Mouse (Mus musculus): ENCODE data around the gene Fto. TPM values are rescaled to one million over a fixed set of nuclear protein-coding genes. Genes with fewer than 3 reads are reported as not detected.

Fto gene
- polyA plus RNA-seq, 1 experiment from 2014 or later: 56.1 TPM

GRCm38 (mm10) chr8:91538892-91539291 is 225.6 kb downstream of the Fto start:
- Histone ChIP-seq H3K9me3 (replicated peaks) (no peaks in the 10 kb centered on the region), H3K4me3 (no peak overlapping the region), H3K27ac (no peak overlapping the region), H3K27me3 (no peaks in the 10 kb centered on the region), H3K36me3 (no peaks in the 10 kb centered on the region), H3K9ac (no peak overlapping the region), H3K4me2 (no peak overlapping the region), H3K4me1 (replicated peaks) (0 out of 2 replicates have a peak, but pooled peaks cover 4% of the 10 kb centered on the region)
- WGBS: 70% methylated on average over 5 of the region's 5 CpGs
- ATAC-seq (replicated peaks; ENCODE audit: insufficient number of reproducible peaks, insufficient read depth, low FRiP score, low read depth): no peak

GRCm38 (mm10) chr8:91539586-91539985 is 226.3 kb downstream of the Fto start:
- no peaks in the 10 kb centered on the region for H3K36me3 ChIP-seq
- H3K4me1 ChIP-seq (replicated peaks): 0 out of 2 replicates have a peak, but pooled peaks cover 4% of the 10 kb centered on the region
- H3K4me2 ChIP-seq: no peak overlapping the region
- H3K27ac ChIP-seq: no peak overlapping the region
- no peaks in the 10 kb centered on the region for H3K9me3 ChIP-seq (replicated peaks)
- no peaks in the 10 kb centered on the region for H3K27me3 ChIP-seq
- WGBS: 88% methylated on average over 8 of the region's 8 CpGs
- H3K9ac ChIP-seq: no peak overlapping the region
- ATAC-seq (replicated peaks; ENCODE audit: insufficient number of reproducible peaks, insufficient read depth, low FRiP score, low read depth): no peak
- H3K4me3 ChIP-seq: no peak overlapping the region

GRCm38 (mm10) chr8:91541229-91541628 is 227.9 kb downstream of the Fto start:
- H3K9me3 ChIP-seq (replicated peaks): no peaks in the 10 kb centered on the region
- no peak overlapping the region for H3K27ac ChIP-seq
- no peaks in the 10 kb centered on the region for H3K27me3 ChIP-seq
- no peak overlapping the region for H3K9ac ChIP-seq
- H3K4me2 ChIP-seq: no peak overlapping the region
- ATAC-seq (replicated peaks; ENCODE audit: insufficient number of reproducible peaks, insufficient read depth, low FRiP score, low read depth): no peak
- H3K36me3 ChIP-seq: no peaks in the 10 kb centered on the region
- 57% methylated on average over 3 of the region's 3 CpGs for WGBS
- H3K4me1 ChIP-seq (replicated peaks): peaks cover 13% of the 10 kb centered on the region
- no peak overlapping the region for H3K4me3 ChIP-seq

- H3K9me3 ChIP-seq (replicated peaks): no peaks in the 10 kb centered on the region
- 67% methylated on average over 3 of the region's 3 CpGs for WGBS
- H3K27me3 ChIP-seq: no peaks in the 10 kb centered on the region
- no peaks in the 10 kb centered on the region for H3K36me3 ChIP-seq
- no peak overlapping the region for H3K27ac ChIP-seq
- no peak overlapping the region for H3K4me2 ChIP-seq
- no peak overlapping the region for H3K9ac ChIP-seq
- peaks cover 23% of the 10 kb centered on the region for H3K4me1 ChIP-seq (replicated peaks)
- no peak for ATAC-seq (replicated peaks; ENCODE audit: insufficient number of reproducible peaks, insufficient read depth, low FRiP score, low read depth)
- no peak overlapping the region for H3K4me3 ChIP-seq
Observed at GRCm38 (mm10) chr8:91545561-91545960, 232.2 kb downstream of the Fto start.

GRCm38 (mm10) chr8:91546599-91546998 is 233.3 kb downstream of the Fto start:
- no peak for ATAC-seq (replicated peaks; ENCODE audit: insufficient number of reproducible peaks, insufficient read depth, low FRiP score, low read depth)
- H3K4me2 ChIP-seq: no peak overlapping the region
- 53% methylated on average over 8 of the region's 8 CpGs for WGBS
- peaks cover 22% of the 10 kb centered on the region for H3K4me1 ChIP-seq (replicated peaks)
- H3K9me3 ChIP-seq (replicated peaks): no peaks in the 10 kb centered on the region
- H3K27ac ChIP-seq: no peak overlapping the region
- H3K9ac ChIP-seq: no peak overlapping the region
- H3K4me3 ChIP-seq: no peak overlapping the region
- H3K27me3 ChIP-seq: no peaks in the 10 kb centered on the region
- H3K36me3 ChIP-seq: no peaks in the 10 kb centered on the region

- H3K4me1 ChIP-seq (replicated peaks): peaks cover 43% of the 10 kb centered on the region
Observed at GRCm38 (mm10) chr8:91550131-91550530, 236.8 kb downstream of the Fto start.

GRCm38 (mm10) chr8:91551166-91551765 is 237.9 kb downstream of the Fto start:
- 74% methylated on average over 9 of the region's 9 CpGs for WGBS
- Histone ChIP-seq H3K36me3 (no peaks in the 10 kb centered on the region), H3K4me1 (replicated peaks) (peaks cover 34% of the 10 kb centered on the region), H3K9me3 (replicated peaks) (no peaks in the 10 kb centered on the region), H3K27me3 (no peaks in the 10 kb centered on the region), H3K9ac (no peak overlapping the region), H3K27ac (peak overlapping the region; percentile 3; the same call in 1 of the 2 replicates), H3K4me3 (no peak overlapping the region), H3K4me2 (no peak overlapping the region)
- ATAC-seq (replicated peaks; ENCODE audit: insufficient number of reproducible peaks, insufficient read depth, low FRiP score, low read depth): no peak

More at GRCm38 (mm10) chr8:91550131-91550530, 236.8 kb downstream of the Fto start:
- Histone ChIP-seq H3K4me3 (no peak overlapping the region), H3K9me3 (replicated peaks) (no peaks in the 10 kb centered on the region), H3K36me3 (no peaks in the 10 kb centered on the region), H3K9ac (no peak overlapping the region), H3K27me3 (no peaks in the 10 kb centered on the region), H3K4me2 (no peak overlapping the region), H3K27ac (no peak overlapping the region)
- WGBS: 95% methylated on average over 1 of the region's 1 CpGs
- no peak for ATAC-seq (replicated peaks; ENCODE audit: insufficient number of reproducible peaks, insufficient read depth, low FRiP score, low read depth)

- whole genome bisulfite sequencing: 57% methylated on average over 10 of the region's 10 CpGs
- H3K4me3 ChIP-seq: no peak overlapping the region
- no peak for ATAC-seq (replicated peaks; ENCODE audit: insufficient number of reproducible peaks, insufficient read depth, low FRiP score, low read depth)
- no peak overlapping the region for H3K27ac ChIP-seq
- no peaks in the 10 kb centered on the region for H3K36me3 ChIP-seq
- H3K9ac ChIP-seq: no peak overlapping the region
- no peak overlapping the region for H3K4me2 ChIP-seq
- no peaks in the 10 kb centered on the region for H3K27me3 ChIP-seq
- H3K4me1 ChIP-seq (replicated peaks): peaks cover 27% of the 10 kb centered on the region
- H3K9me3 ChIP-seq (replicated peaks): no peaks in the 10 kb centered on the region
Observed at GRCm38 (mm10) chr8:91551775-91552538, 238.6 kb downstream of the Fto start.

GRCm38 (mm10) chr8:91552635-91553034 is 239.3 kb downstream of the Fto start:
- no peaks in the 10 kb centered on the region for H3K36me3 ChIP-seq
- H3K4me2 ChIP-seq: no peak overlapping the region
- H3K4me1 ChIP-seq (replicated peaks): peaks cover 25% of the 10 kb centered on the region
- WGBS: 85% methylated on average over 11 of the region's 11 CpGs
- H3K4me3 ChIP-seq: no peak overlapping the region
- no peak overlapping the region for H3K9ac ChIP-seq
- H3K27ac ChIP-seq: no peak overlapping the region
- no peaks in the 10 kb centered on the region for H3K27me3 ChIP-seq
- H3K9me3 ChIP-seq (replicated peaks): no peaks in the 10 kb centered on the region
- no peak for ATAC-seq (replicated peaks; ENCODE audit: insufficient number of reproducible peaks, insufficient read depth, low FRiP score, low read depth)

- no peaks in the 10 kb centered on the region for H3K36me3 ChIP-seq
- H3K27ac ChIP-seq: peak overlapping the region; percentile 8; the same call in 1 of the 2 replicates
- no peak overlapping the region for H3K4me2 ChIP-seq
- 42% methylated on average over 5 of the region's 5 CpGs for WGBS
- H3K9me3 ChIP-seq (replicated peaks): no peaks in the 10 kb centered on the region
- peak; percentile 67; the same call in 1 of the 2 replicates for ATAC-seq (replicated peaks; ENCODE audit: insufficient number of reproducible peaks, insufficient read depth, low FRiP score, low read depth)
- no peaks in the 10 kb centered on the region for H3K27me3 ChIP-seq
- no peak overlapping the region for H3K4me3 ChIP-seq
- H3K9ac ChIP-seq: no peak overlapping the region
- H3K4me1 ChIP-seq (replicated peaks): peaks cover 33% of the 10 kb centered on the region
Observed at GRCm38 (mm10) chr8:91553387-91553786, 240.1 kb downstream of the Fto start.

- Histone ChIP-seq H3K4me3 (no peak overlapping the region), H3K4me2 (no peak overlapping the region), H3K27me3 (no peaks in the 10 kb centered on the region), H3K36me3 (no peaks in the 10 kb centered on the region), H3K27ac (no peak overlapping the region), H3K4me1 (replicated peaks) (peaks cover 46% of the 10 kb centered on the region), H3K9ac (no peak overlapping the region), H3K9me3 (replicated peaks) (no peaks in the 10 kb centered on the region)
- WGBS: 89% methylated on average over 5 of the region's 5 CpGs
- no peak for ATAC-seq (replicated peaks; ENCODE audit: insufficient number of reproducible peaks, insufficient read depth, low FRiP score, low read depth)
Observed at GRCm38 (mm10) chr8:91557041-91557587, 243.8 kb downstream of the Fto start.

Measured in heart, embryonic 15.5 days (tissue).